Mouse (Mus musculus) 3T3-L1 (cell line): ENCODE measurements around the gene Gm49661.
A peak's percentile ranks its signal among the peaks of the same experiment; 100 is the strongest.

ENCODE experiments used
- DNase-seq: peaks from one replicate; pipeline ENCODE4 v3.0.0-alpha.2; 2015; ENCODE audit warnings: low read depth, low spot score

Gm49661 gene

GRCm38 (mm10) chr8:84969241-84970134 lies at the start of gene Gm49661, which contains the start of the genes Prdx2 and Rnaseh2a:
Gene Gm49661 (minus strand): TSS chr8:84969433.
Gene Prdx2 (plus strand): TSS chr8:84969587.
Gene Rnaseh2a (minus strand): TSS chr8:84969767.
- peak; percentile 75 for DNase-seq

GRCm38 (mm10) chr8:85017209-85017608 lies 48.0 kb upstream of the Gm49661 start:
- no peak for DNase-seq

GRCm38 (mm10) chr8:85016724-85017123 lies 47.5 kb upstream of the Gm49661 start:
- no peak for DNase-seq

- no peak for DNase-seq
These were observed 45.2 kb upstream of the Gm49661 start, which contains the start of gene Best2 for GRCm38 (mm10) chr8:85014431-85014830. Gene Best2 (minus strand): TSS chr8:85014531.

- DNase-seq: no peak
These were observed 44.1 kb upstream of the Gm49661 start for GRCm38 (mm10) chr8:85013230-85013840.

- DNase-seq: no peak
These were observed 42.0 kb upstream of the Gm49661 start for GRCm38 (mm10) chr8:85011242-85011641.

- no peak for DNase-seq
These were observed 38.5 kb upstream of the Gm49661 start for GRCm38 (mm10) chr8:85007686-85008085.

- peak; percentile 94 for DNase-seq
These were observed 28.5 kb upstream of the Gm49661 start for GRCm38 (mm10) chr8:84997649-84998295.

GRCm38 (mm10) chr8:84996978-84997377 lies 27.7 kb upstream of the Gm49661 start:
- DNase-seq: no peak

GRCm38 (mm10) chr8:84995680-84996079 lies 26.4 kb upstream of the Gm49661 start:
- no peak for DNase-seq

- DNase-seq: no peak
These were observed 25.1 kb upstream of the Gm49661 start for GRCm38 (mm10) chr8:84994375-84994774.

- no peak for DNase-seq
These were observed 21.6 kb upstream of the Gm49661 start for GRCm38 (mm10) chr8:84990836-84991235.

- DNase-seq: peak; percentile 100
These were observed 21.1 kb upstream of the Gm49661 start, which contains the start of gene Hook2 for GRCm38 (mm10) chr8:84990349-84990748. Gene Hook2 (plus strand): TSS chr8:84990603.

- peak; percentile 98 for DNase-seq
These were observed 20.6 kb upstream of the Gm49661 start for GRCm38 (mm10) chr8:84989810-84990209.

- DNase-seq: peak; percentile 73
These were observed 20.1 kb upstream of the Gm49661 start for GRCm38 (mm10) chr8:84989311-84989731.

GRCm38 (mm10) chr8:84987903-84988302 lies 18.7 kb upstream of the Gm49661 start:
- peak; percentile 42 for DNase-seq

GRCm38 (mm10) chr8:84987388-84987787 lies 18.2 kb upstream of the Gm49661 start:
- no peak for DNase-seq

- peak; percentile 35 for DNase-seq
These were observed 17.2 kb upstream of the Gm49661 start for GRCm38 (mm10) chr8:84986379-84986945.

- DNase-seq: peak; percentile 81
These were observed 16.6 kb upstream of the Gm49661 start for GRCm38 (mm10) chr8:84985684-84986378.

- DNase-seq: peak; percentile 57
These were observed 15.9 kb upstream of the Gm49661 start for GRCm38 (mm10) chr8:84985049-84985683.
